8 mouse cellular contexts compared by ENCODE assay signal in the genomic region with DNA sequence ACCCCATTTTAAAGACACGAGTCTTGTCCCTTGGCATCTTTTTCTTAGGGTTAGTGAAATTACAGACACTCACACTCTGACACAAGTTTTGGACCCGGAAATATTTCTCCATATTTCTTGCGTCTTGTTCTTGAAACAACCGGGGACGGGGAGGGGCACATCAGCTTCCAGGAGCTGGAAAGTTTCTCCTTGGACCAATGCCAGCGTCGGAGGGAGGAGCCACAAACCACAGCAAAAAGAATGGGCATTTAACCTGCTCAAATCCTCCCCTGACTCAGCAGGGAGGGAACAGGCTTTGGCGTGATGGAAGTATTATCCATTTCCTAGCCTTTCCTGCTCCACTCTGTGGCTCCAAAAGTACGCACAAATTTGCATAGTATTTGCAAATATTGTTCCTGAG. TPM values are rescaled to one million over a fixed set of nuclear protein-coding genes. Genes with fewer than 3 reads are reported as not detected.
DNase-seq lines count a peak whose midpoint lies in the region; ATAC-seq and TF ChIP-seq lines count a peak whose summit lies in the region.

No protein-coding gene starts in this region.

- no peak overlapping the region for H3K9ac ChIP-seq in forebrain, embryonic 16.5 days (replicated peaks; ENCODE audit: low read depth, low read length)
- H3K9ac ChIP-seq in forebrain, embryonic 13.5 days = no peak overlapping the region
- H3K9ac ChIP-seq in liver, postnatal 0 days (replicated peaks) = no peak overlapping the region
- no peak overlapping the region for H3K9ac ChIP-seq in hindbrain, embryonic 13.5 days

- H3K4me2 ChIP-seq in forebrain, embryonic 16.5 days (ENCODE audit: low read length) = no peak overlapping the region
- no peak overlapping the region for H3K4me2 ChIP-seq in forebrain, embryonic 13.5 days
- H3K4me2 ChIP-seq in liver, postnatal 0 days (ENCODE audit: low read depth, low read length) = no peak overlapping the region
- H3K4me2 ChIP-seq in hindbrain, embryonic 13.5 days = no peak overlapping the region

- H3K27ac ChIP-seq in forebrain, embryonic 16.5 days (ENCODE audit: low read length) = no peak overlapping the region
- H3K27ac ChIP-seq in forebrain, embryonic 13.5 days = no peak overlapping the region
- H3K27ac ChIP-seq in liver, postnatal 0 days (ENCODE audit: low read depth) = no peak overlapping the region
- H3K27ac ChIP-seq in left cerebral cortex, adult 2 months = no peak overlapping the region
- no peak overlapping the region for H3K27ac ChIP-seq in hindbrain, embryonic 13.5 days

- no peaks in the 10 kb centered on the region for H3K36me3 ChIP-seq in forebrain, embryonic 16.5 days (ENCODE audit: control insufficient read depth, insufficient read depth)
- no peaks in the 10 kb centered on the region for H3K36me3 ChIP-seq in forebrain, embryonic 13.5 days (ENCODE audit: poor library complexity, severe bottlenecking)
- H3K36me3 ChIP-seq in liver, postnatal 0 days (replicated peaks; ENCODE audit: insufficient read depth, low read length) = no peaks in the 10 kb centered on the region
- no peaks in the 10 kb centered on the region for H3K36me3 ChIP-seq in hindbrain, embryonic 13.5 days

- ATAC-seq in forebrain, embryonic 16.5 days = 0 out of 2 replicates have a peak, but pooled peaks have one; percentile 41
- ATAC-seq in forebrain, embryonic 13.5 days = no peak
- no peak for ATAC-seq in liver, postnatal 0 days
- ATAC-seq in hindbrain, embryonic 13.5 days (ENCODE audit: low FRiP score) = no peak

- H3K4me3 ChIP-seq in forebrain, embryonic 16.5 days (replicated peaks; ENCODE audit: low read length) = no peak overlapping the region
- no peak overlapping the region for H3K4me3 ChIP-seq in forebrain, embryonic 13.5 days
- no peak overlapping the region for H3K4me3 ChIP-seq in liver, postnatal 0 days (ENCODE audit: low read depth, low read length)
- no peak overlapping the region for H3K4me3 ChIP-seq in left cerebral cortex, adult 2 months
- H3K4me3 ChIP-seq in hindbrain, embryonic 13.5 days = no peak overlapping the region

- no peak for TF ChIP-seq CTCF in liver, postnatal 0 days (IDR thresholded peaks at IDR 0.05; ENCODE audit: low read depth)
- no peak for TF ChIP-seq CTCF in left cerebral cortex, adult 2 months (IDR thresholded peaks at IDR 0.05)

- 34% methylated on average over 9 of the region's 9 CpGs for WGBS in forebrain, embryonic 16.5 days
- WGBS in forebrain, embryonic 13.5 days = 41% methylated on average over 9 of the region's 9 CpGs
- WGBS in liver, postnatal 0 days (ENCODE audit: insufficient replicate concordance) = 44% methylated on average over 9 of the region's 9 CpGs
- WGBS in hindbrain, embryonic 13.5 days = 50% methylated on average over 9 of the region's 9 CpGs

- no peak for TF ChIP-seq EP300 in liver, postnatal 0 days (IDR thresholded peaks at IDR 0.05; ENCODE audit: low read depth)

- H3K4me1 ChIP-seq in forebrain, embryonic 16.5 days (replicated peaks; ENCODE audit: control insufficient read depth, insufficient read depth, low read length) = peaks cover 9% of the 10 kb centered on the region; the same call in 1 of the 2 replicates
- no peaks in the 10 kb centered on the region for H3K4me1 ChIP-seq in forebrain, embryonic 13.5 days
- H3K4me1 ChIP-seq in liver, postnatal 0 days (ENCODE audit: insufficient read depth) = peaks cover 42% of the 10 kb centered on the region
- H3K4me1 ChIP-seq in hindbrain, embryonic 13.5 days (replicated peaks) = no peaks in the 10 kb centered on the region; the same call in 1 of the 2 replicates

- intact Hi-C loops in left cerebral cortex, adult 2 months (cut with DNase I) = no loop called here

- no peaks in the 10 kb centered on the region; the same call in 1 of the 2 replicates for H3K9me3 ChIP-seq in forebrain, embryonic 16.5 days (ENCODE audit: control insufficient read depth, low read length)
- no peaks in the 10 kb centered on the region for H3K9me3 ChIP-seq in forebrain, embryonic 13.5 days (replicated peaks)
- no peaks in the 10 kb centered on the region for H3K9me3 ChIP-seq in liver, postnatal 0 days (ENCODE audit: low read length)
- H3K9me3 ChIP-seq in hindbrain, embryonic 13.5 days = no peaks in the 10 kb centered on the region

- no peaks in the 10 kb centered on the region for H3K27me3 ChIP-seq in forebrain, embryonic 16.5 days (replicated peaks; ENCODE audit: control insufficient read depth, insufficient read depth, low read length)
- H3K27me3 ChIP-seq in forebrain, embryonic 13.5 days = no peaks in the 10 kb centered on the region
- H3K27me3 ChIP-seq in liver, postnatal 0 days (ENCODE audit: insufficient read depth, low read length) = no peaks in the 10 kb centered on the region
- no peaks in the 10 kb centered on the region for H3K27me3 ChIP-seq in hindbrain, embryonic 13.5 days

- DNase-seq in urinary bladder, postnatal 25 days (ENCODE audit: low spot score) = peak; percentile 43
- DNase-seq in urinary bladder, adult 2 months (ENCODE audit: low spot score) = no peak
- DNase-seq in liver, postnatal 0 days = peak; percentile 65
- DNase-seq in layer of hippocampus, adult 9-10 months (ENCODE audit: low spot score) = no peak
- DNase-seq in left cerebral cortex, adult 2 months (ENCODE audit: extremely low spot score in 1 of 2, low spot score in 2 of 2) = no peak

RNA-seq across cellular contexts. Expression of a gene that starts 19.5 kb away (rescaled TPM):
- polyA plus RNA-seq in forebrain, embryonic 16.5 days (2015; fragmentation: Nextera tagmentation; extraction: Ambion mirVana) = 0.84 and 1.8 TPM in 2 replicates
- 0.69 and 0.72 TPM in 2 replicates for polyA plus RNA-seq in forebrain, embryonic 13.5 days (2015; fragmentation: Nextera tagmentation; extraction: Ambion mirVana)
- 15.0 and 17.6 TPM in 2 replicates for polyA plus RNA-seq in urinary bladder, adult 2 months (2012; rRNA removed)
- polyA plus RNA-seq in liver, postnatal 0 days (2015; fragmentation: Nextera tagmentation; extraction: Ambion mirVana) = 7.2 and 7.4 TPM in 2 replicates
- 1 to 10 TPM; 7.1 to 7.5 TPM for total RNA-seq in left cerebral cortex, adult 2 months (2021)
- 1.3 and 1.5 TPM in 2 replicates for polyA plus RNA-seq in hindbrain, embryonic 13.5 days (2015; fragmentation: Nextera tagmentation; extraction: Ambion mirVana)

Comparison
In these comparisons a context has a peak if more than half of its experiments do, and no peak if none do; other contexts are left out.
1. DNase-seq: peak in urinary bladder, postnatal 25 days (single experiment) and liver, postnatal 0 days (single experiment); none in urinary bladder, adult 2 months (single experiment), layer of hippocampus, adult 9-10 months (single experiment) and left cerebral cortex, adult 2 months (0 of 2).